Mouse (Mus musculus): ENCODE measurements around the gene Cdh4. TPM values are rescaled to one million over a fixed set of nuclear protein-coding genes. Genes with fewer than 3 reads are reported as not detected.

Cdh4 gene
- total RNA-seq, 2 experiments from 2014 or later = 24.1 to 30.8 TPM

DNA sequence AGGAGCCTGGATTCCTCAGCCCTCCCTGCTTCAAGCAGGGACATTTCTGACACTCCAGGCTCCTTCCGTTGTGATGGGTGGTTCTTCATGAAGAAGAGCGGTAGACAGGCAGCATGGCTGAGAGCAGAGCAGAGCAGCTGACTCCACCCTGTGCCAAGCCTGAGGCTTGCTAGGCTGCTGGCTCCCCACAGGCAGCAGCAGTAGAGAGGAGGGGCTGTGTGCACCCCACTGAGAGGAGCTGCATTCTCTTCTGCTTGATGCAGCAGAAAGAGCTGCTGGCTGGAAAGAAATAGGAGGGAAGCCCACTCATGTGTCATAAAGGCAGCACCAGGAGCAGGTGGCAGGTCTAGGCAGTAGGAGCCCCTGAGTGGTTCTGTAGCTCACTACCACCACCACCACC is 427.6 kb downstream of the Cdh4 start:
- peak; percentile 41 to 63 for DNase-seq (ENCODE audit: low spot score in 2 of 2)
- intact Hi-C loops (cut with DNase I) = loop anchor here (5.0 to 10.0 kb wide), 4 partner anchors 188 to 1445 kb away; partner anchors contain the start of gene Cdh4

DNA sequence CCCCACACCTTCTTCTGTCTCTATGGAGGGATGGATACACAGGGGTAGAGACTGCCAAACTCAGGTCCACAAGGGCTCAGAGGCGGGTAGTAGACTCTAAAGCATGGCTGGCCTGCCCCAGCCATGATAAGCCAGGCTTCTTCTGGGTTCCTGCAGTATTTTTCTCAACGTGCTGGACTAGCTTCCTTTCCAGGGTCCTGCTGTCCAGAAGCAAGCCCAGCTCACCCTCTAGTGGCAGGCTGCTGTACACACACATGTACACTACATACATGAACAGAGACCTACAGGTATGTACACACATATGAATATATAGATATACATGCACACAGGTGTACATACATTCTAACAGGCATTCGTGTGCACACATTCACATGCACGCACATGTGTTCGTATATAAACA is 430.5 kb downstream of the Cdh4 start:
- peak; percentile 35 to 59 for DNase-seq (ENCODE audit: low spot score in 2 of 2)
- intact Hi-C loops (cut with DNase I) = loop anchor here (2.0 to 10.0 kb wide), 5 partner anchors 42 to 1448 kb away; partner anchors contain the start of gene Cdh4

DNA sequence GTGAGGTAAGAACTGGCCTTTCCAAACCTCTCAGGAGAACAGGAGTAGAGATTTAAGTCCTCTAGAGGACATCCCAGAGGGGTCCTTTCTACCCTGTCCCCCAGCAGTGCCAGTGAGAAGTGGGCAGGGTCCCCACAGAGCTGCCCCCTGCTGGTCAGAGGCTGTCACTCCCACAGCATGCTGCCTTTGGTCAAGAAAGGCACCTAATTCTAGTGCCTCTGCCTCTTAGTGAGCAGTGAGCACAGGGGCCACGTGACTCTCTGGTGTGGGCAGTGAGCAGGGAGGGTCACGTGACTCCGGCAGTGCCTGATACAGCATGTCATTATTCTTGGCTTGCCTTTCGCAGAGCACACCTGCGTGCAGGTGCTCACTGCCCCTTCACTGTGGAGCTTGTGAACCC is 431.1 kb downstream of the Cdh4 start:
- DNase-seq (ENCODE audit: low spot score in 2 of 2) = no peak
- intact Hi-C loops (cut with DNase I) = loop anchor here (2.0 to 10.0 kb wide), 5 partner anchors 43 to 1449 kb away; partner anchors contain the start of gene Cdh4

DNA sequence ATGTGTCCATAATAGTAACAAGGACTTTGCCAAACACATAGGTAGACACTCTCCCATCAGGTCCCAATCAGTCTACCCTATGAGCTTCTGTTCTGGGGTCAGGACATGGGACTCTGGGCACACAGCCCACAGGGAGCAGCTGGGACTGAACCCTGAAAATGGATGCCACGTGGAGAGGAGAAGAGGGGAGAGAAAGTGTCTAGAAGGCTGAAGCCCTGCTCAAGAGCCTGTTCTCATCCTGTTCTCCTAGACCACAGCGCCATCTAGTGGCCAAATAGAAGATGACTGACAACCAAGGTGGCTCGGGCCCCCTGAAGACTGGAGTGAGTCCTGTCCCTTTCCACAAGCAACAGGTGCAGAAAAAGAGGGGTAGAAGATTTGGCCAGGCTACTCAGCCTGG is 432.9 kb downstream of the Cdh4 start:
- peak; percentile 68 to 73 for DNase-seq (ENCODE audit: low spot score in 2 of 2)
- intact Hi-C loops (cut with DNase I) = loop anchor here (2.0 to 10.0 kb wide), 5 partner anchors 800 to 1450 kb away; no protein-coding TSS in a partner anchor

DNA sequence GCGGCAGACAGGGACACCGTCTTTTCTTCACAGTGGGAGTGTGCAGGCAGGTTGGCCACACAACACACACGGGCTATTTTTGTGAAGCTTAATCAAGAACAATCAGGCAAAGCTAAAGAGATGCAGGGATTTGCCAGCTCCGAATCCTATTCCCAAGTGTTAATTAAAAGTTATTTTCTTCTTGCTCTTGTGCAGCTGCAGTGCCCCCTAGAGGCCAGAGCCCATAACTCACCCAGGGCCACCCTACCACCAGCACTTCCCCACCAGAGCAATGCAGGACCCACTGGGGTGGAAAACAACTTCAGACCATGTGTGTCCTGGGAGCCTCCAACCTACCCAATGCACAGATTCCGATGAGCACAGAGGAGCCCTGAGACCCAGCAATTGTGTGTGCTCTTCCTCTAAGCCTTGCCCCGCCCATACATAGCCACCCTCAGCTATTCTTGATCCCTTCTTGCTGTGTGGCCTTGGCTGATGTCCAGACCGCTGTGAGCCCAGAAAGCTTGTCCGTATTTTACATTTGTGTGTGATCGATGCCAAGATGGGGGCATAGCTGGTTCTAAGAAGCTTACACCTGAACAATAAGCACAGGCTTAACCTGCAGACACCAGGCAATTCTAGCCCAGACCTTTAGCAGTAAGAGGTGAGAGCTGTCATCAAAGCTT is 435.5 kb downstream of the Cdh4 start:
- peak; percentile 51 to 55 for DNase-seq (ENCODE audit: low spot score in 2 of 2)

DNA sequence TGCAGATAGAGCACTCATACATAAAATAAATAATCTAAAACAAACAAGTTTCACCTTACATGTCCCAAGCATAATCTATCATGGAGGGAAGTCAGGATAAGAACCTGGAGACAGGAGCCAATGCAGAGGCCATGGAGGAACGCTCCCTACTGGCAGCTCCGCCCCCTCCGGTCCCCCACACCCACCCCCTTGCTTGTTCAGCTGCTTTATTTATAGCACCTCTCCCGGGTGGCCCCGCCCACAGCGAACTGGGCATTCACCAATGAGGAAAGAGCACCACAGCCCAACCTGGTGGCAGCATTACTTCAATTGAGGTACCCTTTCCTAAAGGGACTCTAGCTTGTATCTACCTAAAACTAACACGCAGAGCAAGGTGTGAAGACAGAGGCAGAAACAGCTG is 442.3 kb downstream of the Cdh4 start:
- intact Hi-C loops (cut with DNase I) = no loop called here
- DNase-seq (ENCODE audit: low spot score in 2 of 2) = no peak

More for the DNA sequence above, 435.5 kb downstream of the Cdh4 start:
- intact Hi-C loops (cut with DNase I) = loop anchor here (5.0 to 10.0 kb wide), 4 partner anchors 803 to 1453 kb away; no protein-coding TSS in a partner anchor

DNA sequence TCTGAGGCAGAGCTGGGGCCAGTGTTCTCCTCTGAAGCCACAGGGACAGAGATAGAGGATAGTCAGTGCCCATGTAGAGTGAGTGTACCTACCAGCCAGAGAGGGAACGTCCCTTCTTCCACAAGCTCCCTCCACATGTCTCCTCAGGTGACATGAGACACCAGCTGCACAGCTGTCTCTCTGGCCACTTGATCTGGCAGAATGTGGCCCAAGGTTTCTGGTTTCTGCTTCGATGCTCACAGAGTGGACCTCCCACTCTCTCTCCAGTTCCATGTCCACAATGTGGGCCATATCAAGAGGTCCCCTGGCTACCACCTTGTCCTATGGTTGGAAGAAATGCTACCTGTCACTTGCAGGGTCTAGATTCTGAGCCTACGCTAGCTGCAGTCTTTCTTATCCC is 448.8 kb downstream of the Cdh4 start:
- intact Hi-C loops (cut with DNase I) = no loop called here
- DNase-seq (ENCODE audit: low spot score in 2 of 2) = no peak

DNA sequence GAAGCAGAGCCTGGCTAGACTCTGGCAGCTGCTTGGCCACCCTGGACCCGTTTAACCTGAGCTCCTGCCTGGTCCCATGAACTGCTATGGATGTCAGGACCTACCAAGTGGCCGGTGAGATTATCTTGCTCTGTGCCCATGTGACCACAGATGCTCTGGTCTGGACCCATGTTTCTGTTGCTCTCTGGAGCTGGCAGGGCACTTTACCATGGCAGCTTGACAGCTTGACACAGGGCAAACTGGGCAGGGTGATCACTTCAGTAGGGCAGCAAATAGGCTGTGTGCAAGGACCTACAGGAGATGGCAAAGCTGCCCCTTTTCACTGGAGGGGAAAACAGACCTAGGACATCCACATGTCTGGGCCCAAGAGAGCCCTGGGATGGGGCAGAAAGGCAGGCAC is 454.7 kb downstream of the Cdh4 start:
- DNase-seq (ENCODE audit: low spot score in 2 of 2) = no peak
- intact Hi-C loops (cut with DNase I) = no loop called here

DNA sequence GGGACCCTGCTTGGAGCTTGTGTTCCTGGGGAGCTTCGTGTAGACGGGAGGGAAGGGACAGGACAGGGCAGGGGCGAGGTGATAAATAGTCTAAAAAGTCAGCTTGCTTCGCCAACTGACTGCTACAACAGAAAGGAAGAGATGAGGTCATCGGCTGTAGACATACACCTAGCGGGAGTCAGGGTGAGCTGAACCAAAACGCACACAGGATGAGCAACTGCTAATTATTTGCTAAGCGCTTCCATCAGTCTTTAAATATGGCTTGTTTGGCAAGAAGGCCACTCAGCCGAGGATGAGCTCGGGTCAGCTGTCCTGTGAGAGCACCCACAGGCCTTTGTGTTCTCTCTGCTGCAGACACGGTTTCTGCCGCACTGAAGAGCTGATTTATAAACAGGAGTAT is 470.7 kb downstream of the Cdh4 start:
- no peak for DNase-seq (ENCODE audit: low spot score in 2 of 2)
- intact Hi-C loops (cut with DNase I) = loop anchor here (10.0 kb wide), 1 partner anchor 342 kb away; the partner anchor contains the start of gene Rps21

DNA sequence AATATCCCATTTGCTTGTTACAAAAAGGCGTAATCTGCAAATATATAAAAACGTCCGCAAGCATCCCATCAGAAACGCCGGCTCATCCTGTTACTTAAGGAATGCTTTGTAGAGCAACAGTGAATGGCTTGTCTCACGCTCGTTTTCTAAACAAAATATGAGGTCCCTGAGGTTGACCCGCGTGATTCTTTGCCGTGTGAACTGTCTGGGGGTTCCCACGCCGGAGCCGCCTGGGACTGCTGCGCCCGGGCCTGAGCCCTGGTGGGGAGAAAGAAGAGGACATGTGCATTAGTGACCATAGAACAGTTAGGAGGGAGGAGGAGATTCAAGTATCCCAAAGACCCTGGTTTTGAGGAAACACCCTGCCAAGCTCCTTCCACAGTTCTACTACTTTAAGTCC is 471.1 kb downstream of the Cdh4 start:
- DNase-seq (ENCODE audit: low spot score in 2 of 2) = no peak
- intact Hi-C loops (cut with DNase I) = loop anchor here (10.0 kb wide), 1 partner anchor 341 kb away; the partner anchor contains the start of gene Rps21

DNA sequence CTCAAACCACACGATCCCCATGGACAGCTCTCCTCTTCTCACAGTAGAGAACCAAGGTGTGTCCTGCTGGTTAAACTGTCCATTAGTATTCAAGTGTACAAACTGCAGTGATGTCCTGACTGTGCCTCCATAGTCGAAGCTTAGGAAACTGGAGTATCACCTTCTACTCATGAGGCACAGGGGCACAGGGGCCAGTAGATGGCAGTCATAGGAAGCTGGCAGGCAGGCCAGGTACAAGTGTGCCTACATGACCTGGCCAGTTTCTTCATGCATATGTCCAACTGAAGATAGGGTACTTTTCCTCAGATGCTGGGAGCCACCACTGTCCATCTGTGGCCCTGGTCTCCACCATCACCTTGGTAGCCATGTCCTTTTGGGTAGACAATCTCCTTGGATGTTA is 472.0 kb downstream of the Cdh4 start:
- intact Hi-C loops (cut with DNase I) = loop anchor here (10.0 kb wide), 1 partner anchor 341 kb away; the partner anchor contains the start of gene Rps21
- DNase-seq (ENCODE audit: low spot score in 2 of 2) = no peak

DNA sequence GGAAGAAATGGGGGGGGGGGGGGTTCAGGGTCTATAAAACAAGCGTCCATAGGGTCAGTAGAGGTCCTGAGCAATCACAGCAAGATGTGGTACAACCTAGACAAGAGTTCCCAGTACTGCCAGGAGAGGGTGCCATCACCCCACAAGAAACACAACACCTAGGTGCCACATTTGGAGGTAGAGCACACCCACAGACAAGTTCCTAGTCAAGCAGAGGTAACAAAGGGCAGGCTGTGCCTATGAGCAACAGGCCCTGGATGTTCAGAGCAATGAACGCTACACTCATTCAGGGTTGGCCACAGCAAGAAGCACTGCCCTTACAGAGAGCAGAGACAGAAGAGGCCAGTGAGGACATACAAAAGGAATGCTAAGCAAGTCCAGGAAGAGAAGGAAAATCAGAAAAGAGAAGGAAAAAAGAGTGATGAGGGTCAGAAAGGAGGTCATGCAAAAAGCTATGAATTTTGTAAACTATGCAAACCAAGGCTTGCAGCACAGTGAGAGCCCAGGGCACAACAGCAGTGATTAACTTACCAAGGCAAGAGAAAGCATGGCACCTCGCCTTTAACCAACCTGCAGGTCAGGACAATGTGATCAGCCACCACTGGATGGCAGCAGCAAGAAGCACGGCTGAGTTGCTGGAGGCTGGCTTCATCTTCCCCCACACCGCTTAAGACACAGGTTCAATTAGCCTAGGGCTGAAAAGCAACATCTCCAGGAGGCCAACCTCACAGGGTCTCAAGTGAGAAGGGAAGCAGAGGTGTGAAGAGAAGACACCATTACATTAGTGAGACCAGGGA is 474.8 kb downstream of the Cdh4 start:
- intact Hi-C loops (cut with DNase I) = loop anchor here (2.0 to 10.0 kb wide), 4 partner anchors 60 to 338 kb away; partner anchors contain the start of genes Psma7, Rps21, Ss18l1 and Taf4
- peak; percentile 66 to 72 for DNase-seq (ENCODE audit: low spot score in 2 of 2)

DNA sequence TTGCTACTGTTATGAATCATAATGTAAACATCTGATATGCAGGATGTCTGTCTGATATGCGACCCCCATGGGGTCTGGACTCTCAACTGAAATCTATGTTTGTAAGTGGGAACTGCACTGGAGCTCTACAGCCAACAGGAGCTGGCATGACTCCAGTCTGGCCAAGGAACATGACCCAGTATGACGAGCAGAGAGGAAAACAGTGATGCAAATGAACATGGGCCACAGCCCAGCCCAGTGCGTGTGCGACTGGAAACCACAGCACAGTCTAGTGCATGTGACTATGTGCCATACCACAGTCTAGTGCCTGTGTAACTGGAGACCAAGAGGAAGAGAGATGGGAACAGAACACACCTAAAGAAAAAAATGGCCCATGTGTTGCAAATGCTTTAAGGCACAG is 477.8 kb downstream of the Cdh4 start:
- no peak for DNase-seq (ENCODE audit: low spot score in 2 of 2)

DNA sequence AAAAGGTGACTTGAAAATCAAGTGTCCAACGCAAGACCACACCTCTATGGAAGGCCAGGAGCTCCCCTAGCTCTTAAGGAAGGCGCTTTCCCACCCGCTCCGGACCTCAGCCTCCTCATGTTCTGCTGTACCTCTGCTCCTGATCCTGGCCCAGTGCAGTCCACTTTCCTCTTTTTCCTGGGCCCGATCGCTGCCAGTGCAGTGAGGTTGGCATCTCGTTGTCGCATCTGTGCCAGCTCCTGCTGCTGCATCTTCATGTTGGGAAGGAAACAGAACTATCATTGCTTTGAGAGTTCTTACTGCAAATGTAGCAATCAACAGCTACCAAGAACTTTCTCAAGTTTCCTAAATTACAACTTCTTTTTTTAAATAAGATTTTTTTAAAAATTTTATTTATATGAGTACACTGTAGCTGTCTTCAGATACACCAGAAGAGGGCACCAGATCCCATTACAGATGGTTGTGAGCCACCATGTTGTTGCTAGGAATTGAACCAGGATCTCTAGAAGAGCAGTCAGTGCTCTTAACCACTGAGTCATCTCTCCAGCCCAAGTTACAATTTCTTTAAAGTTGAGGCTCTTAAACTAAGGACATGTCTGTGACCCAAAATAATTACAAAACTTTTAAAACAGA is 478.9 kb downstream of the Cdh4 start:
- no peak for DNase-seq (ENCODE audit: low spot score in 2 of 2)
- intact Hi-C loops (cut with DNase I) = loop anchor here (5.0 kb wide), 1 partner anchor 106 kb away; no protein-coding TSS in a partner anchor

More for the DNA sequence above, 477.8 kb downstream of the Cdh4 start:
- intact Hi-C loops (cut with DNase I) = loop anchor here (5.0 kb wide), 1 partner anchor 107 kb away; no protein-coding TSS in a partner anchor

DNA sequence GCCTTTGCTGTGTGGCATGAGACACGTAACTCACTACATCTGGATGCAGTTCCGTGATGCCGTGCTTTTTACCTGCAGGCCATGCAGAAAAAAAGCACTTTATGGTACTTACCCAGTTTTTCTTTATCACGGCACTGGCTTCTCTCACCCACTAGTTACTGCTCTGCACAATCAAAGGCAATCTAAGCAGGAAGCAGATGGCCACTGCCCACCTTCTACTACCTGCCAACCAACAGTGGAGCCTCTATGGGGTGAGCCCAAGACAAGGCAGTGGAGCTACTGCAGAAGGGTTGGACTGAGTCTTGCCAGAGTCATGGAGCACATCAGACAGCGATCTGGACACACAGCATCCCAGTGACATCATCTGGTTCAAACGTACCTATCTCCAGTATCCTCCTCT is 481.8 kb downstream of the Cdh4 start:
- intact Hi-C loops (cut with DNase I) = loop anchor here (5.0 kb wide), 1 partner anchor 103 kb away; no protein-coding TSS in a partner anchor

DNA sequence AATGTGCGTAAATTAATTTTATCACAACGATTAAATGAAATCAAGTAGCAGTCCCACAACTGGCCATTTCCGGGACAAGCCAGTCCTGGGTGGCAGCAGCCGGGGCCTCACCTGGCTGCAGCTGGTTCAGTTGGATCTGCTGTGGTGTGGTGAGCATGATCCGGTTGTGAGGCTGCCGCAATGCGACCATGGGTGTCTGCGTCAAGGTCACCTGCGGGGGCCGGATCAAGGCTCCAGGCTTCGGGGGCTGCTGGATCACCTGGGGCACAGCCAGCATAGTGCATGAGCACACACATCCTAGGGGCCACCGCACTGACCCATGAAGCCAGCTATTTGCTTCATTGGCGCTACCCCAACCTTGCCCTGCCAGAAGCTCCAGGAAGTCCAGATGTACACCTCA is 486.9 kb downstream of the Cdh4 start:
- DNase-seq (ENCODE audit: low spot score in 2 of 2) = no peak
- intact Hi-C loops (cut with DNase I) = no loop called here

More for the DNA sequence above, 481.8 kb downstream of the Cdh4 start:
- DNase-seq (ENCODE audit: low spot score in 2 of 2) = peak in 1 of 2 experiments; percentile 73

DNA sequence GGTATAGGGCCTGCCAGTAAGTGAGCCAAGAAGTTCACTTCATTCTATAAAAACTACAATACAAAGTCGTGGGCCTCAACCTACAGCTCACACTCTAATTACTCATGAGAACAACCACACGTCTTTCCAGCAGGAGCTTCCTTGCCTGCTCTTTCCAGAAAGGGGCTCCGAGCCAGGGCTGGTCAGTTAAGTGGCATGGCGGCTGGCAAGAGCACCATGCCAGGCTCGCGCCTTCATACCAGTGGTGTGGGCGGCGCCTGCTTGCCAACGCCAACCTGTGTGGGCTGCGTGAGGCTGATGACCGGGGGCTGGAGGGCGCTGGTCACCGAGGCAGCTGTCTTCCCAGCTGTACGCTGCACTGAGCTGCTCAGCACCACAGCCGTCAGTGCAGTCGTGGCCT is 489.5 kb downstream of the Cdh4 start:
- DNase-seq (ENCODE audit: low spot score in 2 of 2) = no peak
- intact Hi-C loops (cut with DNase I) = no loop called here

DNA sequence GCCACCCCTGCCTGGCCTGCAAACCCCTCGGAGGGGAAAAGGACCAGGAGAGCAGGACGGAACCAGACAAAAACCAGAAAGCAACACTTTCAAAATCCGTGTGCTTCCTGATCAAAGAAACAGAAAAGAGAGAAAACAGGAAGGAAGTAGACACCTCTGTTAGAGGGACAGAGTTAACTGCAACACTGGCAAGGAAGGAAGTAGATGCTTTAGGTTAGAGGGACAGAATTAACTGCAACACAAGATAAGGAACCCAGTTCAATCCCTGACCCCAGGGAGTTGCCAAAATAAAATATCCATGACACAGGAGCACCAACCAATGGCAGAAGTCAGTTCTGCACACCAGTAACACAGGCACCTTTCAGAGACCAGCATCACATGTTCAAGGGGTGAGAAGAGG is 491.9 kb downstream of the Cdh4 start:
- intact Hi-C loops (cut with DNase I) = no loop called here
- no peak for DNase-seq (ENCODE audit: low spot score in 2 of 2)

DNA sequence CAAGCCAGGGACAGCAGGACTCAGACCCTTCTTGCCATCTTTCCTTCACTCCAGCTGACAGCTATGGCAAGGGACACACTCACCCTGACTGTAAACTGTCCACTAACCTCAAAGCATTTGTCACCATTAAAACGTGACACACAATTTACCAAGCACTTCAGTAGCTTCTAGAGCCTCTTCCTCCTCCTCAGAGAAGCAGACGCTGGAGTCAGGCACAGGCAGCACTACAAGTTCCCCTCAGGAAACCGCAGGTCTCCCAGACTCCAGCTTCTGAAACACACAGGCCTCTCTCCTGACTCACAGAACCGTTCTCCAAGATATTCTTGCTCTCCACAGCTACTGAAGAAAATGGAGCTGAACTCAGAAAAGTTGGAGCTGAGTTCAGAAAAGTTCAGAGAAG is 494.9 kb downstream of the Cdh4 start:
- intact Hi-C loops (cut with DNase I) = no loop called here
- no peak for DNase-seq (ENCODE audit: low spot score in 2 of 2)

DNA sequence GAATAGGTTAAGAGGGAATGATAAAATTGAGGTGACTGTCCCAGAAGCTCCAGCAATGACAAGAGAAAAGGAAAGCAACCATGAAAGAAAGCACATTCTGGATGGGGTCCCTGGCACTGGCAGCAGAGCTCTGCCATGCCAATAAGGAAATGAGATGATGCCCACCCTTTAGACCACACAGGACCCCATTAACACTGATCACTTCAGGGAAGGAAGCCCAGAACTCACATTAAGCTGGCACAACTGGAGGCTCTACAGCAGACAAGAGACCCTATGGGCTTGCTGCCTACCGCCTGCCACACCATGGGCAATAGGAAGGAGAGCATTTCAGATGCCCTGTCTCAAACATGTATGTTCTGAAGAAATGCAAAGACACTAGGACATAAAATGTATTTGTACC is 499.5 kb downstream of the Cdh4 start:
- intact Hi-C loops (cut with DNase I) = no loop called here
- DNase-seq (ENCODE audit: low spot score in 2 of 2) = no peak

Measured in left cerebral cortex, postnatal 25 days (tissue).